13 mouse cellular contexts compared by ENCODE assay signal in genomic region chr8:60301282-60301681, GRCm38 (mm10).
"Had no signal": no experiment of that assay in that cellular context is flagged by ENCODE, and none has a peak within 500 bp of the region (broad histone marks: within the 10 kb centered on the region; RNA-seq: fewer than 3 reads in every experiment).

No protein-coding gene starts in this region.

- H3K36me3 ChIP-seq: limb, embryonic 12.5 days; limb, embryonic 15.5 days; midbrain, embryonic 13.5 days had no signal

- H3K4me1 ChIP-seq: limb, embryonic 15.5 days; midbrain, embryonic 13.5 days had no signal

- H3K27me3 ChIP-seq: limb, embryonic 12.5 days; limb, embryonic 15.5 days; midbrain, embryonic 13.5 days had no signal

- H3K4me3 ChIP-seq: limb, embryonic 12.5 days; limb, embryonic 15.5 days; midbrain, embryonic 13.5 days had no signal

- H3K9ac ChIP-seq: limb, embryonic 12.5 days; limb, embryonic 15.5 days; liver, embryonic 14.5 days; liver, postnatal 0 days; lung, embryonic 14.5 days; midbrain, embryonic 13.5 days had no signal

- ATAC-seq: intestine, postnatal 0 days; liver, postnatal 0 days; lung, postnatal 0 days; midbrain, embryonic 13.5 days had no signal

- H3K4me2 ChIP-seq: limb, embryonic 12.5 days; limb, embryonic 15.5 days; liver, embryonic 11.5 days; lung, embryonic 14.5 days; midbrain, embryonic 13.5 days had no signal

- H3K9me3 ChIP-seq: limb, embryonic 12.5 days; limb, embryonic 15.5 days; midbrain, embryonic 13.5 days had no signal

- H3K27ac ChIP-seq: limb, embryonic 12.5 days; limb, embryonic 15.5 days; liver, embryonic 14.5 days; macrophage; midbrain, embryonic 13.5 days had no signal

- DNase-seq: left cerebral cortex, postnatal 4 days; liver, postnatal 0 days; lung, embryonic 14.5 days; thymus, adult 18-20 months; thymus, postnatal 36 days had no signal
